Mouse (Mus musculus) hindbrain, embryonic 14.5 days (tissue): ENCODE results near the gene Olfr223. TPM values are rescaled to one million over a fixed set of nuclear protein-coding genes. Genes with fewer than 3 reads are reported as not detected.

Experiments
- ATAC-seq: fragments of 200-750 bp; cut with Nextera tagmentation; 2 replicates; pipeline ENCODE4 v1.8.0; 2017; ENCODE audit warnings: moderate number of reproducible peaks, mild to moderate bottlenecking, moderate TSS enrichment, moderate library complexity; ENCODE audit not compliant: low FRiP score
- DNase-seq: peaks from one replicate; pipeline ENCODE4 v3.0.0-alpha.2; 2015; ENCODE audit warnings: low spot score
- H3K27ac ChIP-seq: fragments of 300-500 bp; sonication (generic); 2 replicates; pipeline ENCODE4 v1.5.1; 2014; ENCODE audit warnings: mild to moderate bottlenecking, moderate library complexity
- H3K27me3 ChIP-seq: fragments of 300-500 bp; sonication (generic); 2 replicates; pipeline ENCODE4 v1.6.1; 2014; ENCODE audit warnings: mild to moderate bottlenecking, low read length, mixed read lengths; ENCODE audit not compliant: control insufficient read depth, insufficient read depth
- H3K36me3 ChIP-seq: fragments of 300-500 bp; sonication (generic); replicated peaks from 2 replicates; pipeline ENCODE4 v1.6.1; 2014; ENCODE audit not compliant: control insufficient read depth, insufficient read depth
- H3K4me1 ChIP-seq: fragments of 300-500 bp; sonication (generic); replicated peaks from 2 replicates; pipeline ENCODE4 v1.6.1; 2014; ENCODE audit warnings: antibody characterized with exemption, low read length, mixed read lengths; ENCODE audit not compliant: control insufficient read depth, insufficient read depth
- H3K4me2 ChIP-seq: fragments of 300-500 bp; sonication (generic); replicated peaks from 2 replicates; pipeline ENCODE4 v1.6.1; 2014; ENCODE audit warnings: mild to moderate bottlenecking, moderate library complexity
- H3K4me3 ChIP-seq: fragments of 300-500 bp; sonication (generic); replicated peaks from 2 replicates; pipeline ENCODE4 v1.5.1; 2014; ENCODE audit warnings: mild to moderate bottlenecking, low read length
- H3K9ac ChIP-seq: fragments of 300-500 bp; sonication (generic); 2 replicates; pipeline ENCODE4 v1.6.1; 2014
- H3K9me3 ChIP-seq: fragments of 300-500 bp; sonication (generic); 2 replicates; pipeline ENCODE4 v1.6.1; 2016; ENCODE audit warnings: low read length; ENCODE audit not compliant: control insufficient read depth
- WGBS: fragments of 180-500 bp; shearing (Covaris S2); extraction: QIAGEN DNeasy Blood & Tissue Kit; methylation state at CpG from one replicate; pipeline ENCODE4 v1.1.7; 2014; 5-methylcytosine and 5-hydroxymethylcytosine counted together
- polyA plus RNA-seq: library from polyadenylated mRNA; unstranded; fragments of >200 nt; fragmentation: Nextera tagmentation; extraction: Ambion mirVana; gene quantifications from 2 replicates; pipeline ENCODE4 v1.2.1, GENCODE M21; 2014

Gene Olfr223
- polyA plus RNA-seq, 1 experiment from 2014 or later: not detected

DNA sequence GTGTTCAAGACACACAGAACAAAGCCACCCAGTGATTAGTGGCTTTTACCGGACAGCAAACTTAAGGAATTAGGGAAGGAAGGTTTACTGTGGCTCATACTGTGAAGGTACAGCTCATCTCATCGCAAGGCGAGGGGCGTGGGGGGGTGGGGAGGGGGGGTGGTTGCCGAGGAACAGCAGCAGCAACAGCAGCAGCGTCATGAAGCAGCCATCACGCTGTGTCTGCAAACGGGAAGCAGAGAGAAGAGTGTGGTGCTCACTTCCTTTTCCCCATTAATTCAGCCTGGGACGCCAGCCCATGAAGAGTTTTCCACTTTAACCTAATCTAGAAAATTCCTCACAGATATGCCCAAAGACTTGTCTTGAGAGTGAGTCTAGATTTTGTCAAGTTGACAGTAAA, 30.3 kb downstream of the Olfr223 start:
- no peak overlapping the region for H3K27ac ChIP-seq
- H3K4me2 ChIP-seq: no peak overlapping the region
- no peaks in the 10 kb centered on the region for H3K27me3 ChIP-seq
- no peak overlapping the region for H3K4me3 ChIP-seq
- no peaks in the 10 kb centered on the region for H3K9me3 ChIP-seq
- 73% methylated on average over 9 of the region's 9 CpGs for WGBS
- no peak for ATAC-seq
- H3K36me3 ChIP-seq: no peaks in the 10 kb centered on the region
- no peak for DNase-seq
- H3K9ac ChIP-seq: no peak overlapping the region
- no peaks in the 10 kb centered on the region for H3K4me1 ChIP-seq

GRCm38 (mm10) chr11:59562336-59562735, 30.8 kb downstream of the Olfr223 start:
- WGBS: 96% methylated on average over 4 of the region's 4 CpGs
- H3K4me2 ChIP-seq: no peak overlapping the region
- no peaks in the 10 kb centered on the region for H3K4me1 ChIP-seq
- DNase-seq (no peak), ATAC-seq (no peak)
- no peak overlapping the region for H3K9ac ChIP-seq
- no peaks in the 10 kb centered on the region for H3K9me3 ChIP-seq
- H3K27ac ChIP-seq: no peak overlapping the region
- no peak overlapping the region for H3K4me3 ChIP-seq
- H3K27me3 ChIP-seq: no peaks in the 10 kb centered on the region
- no peaks in the 10 kb centered on the region for H3K36me3 ChIP-seq

DNA sequence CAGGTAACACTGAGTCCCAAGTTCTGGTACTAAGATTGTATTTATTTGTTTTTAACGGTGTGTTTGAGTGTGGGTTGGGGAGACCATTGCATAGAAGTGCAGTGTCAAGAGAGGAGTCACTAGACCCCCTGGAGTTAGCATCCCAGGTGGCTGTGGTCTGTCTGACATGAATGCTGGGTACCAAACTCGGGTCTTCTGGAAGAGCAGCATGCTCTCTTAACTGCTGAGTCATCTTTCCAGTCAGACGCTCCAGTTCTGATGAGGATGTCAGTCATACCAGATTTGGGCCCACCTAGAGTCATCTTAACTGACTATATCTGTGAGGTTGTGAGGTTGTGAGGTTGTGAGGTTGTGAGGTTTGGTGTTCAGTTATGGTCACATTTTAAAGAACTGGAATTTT, 32.2 kb downstream of the Olfr223 start:
- ATAC-seq (no peak), DNase-seq (no peak)
- no peak overlapping the region for H3K27ac ChIP-seq
- no peaks in the 10 kb centered on the region for H3K36me3 ChIP-seq
- H3K9ac ChIP-seq: no peak overlapping the region
- no peaks in the 10 kb centered on the region for H3K4me1 ChIP-seq
- H3K27me3 ChIP-seq: no peaks in the 10 kb centered on the region
- H3K9me3 ChIP-seq: no peaks in the 10 kb centered on the region
- no peak overlapping the region for H3K4me3 ChIP-seq
- 74% methylated on average over 3 of the region's 3 CpGs for WGBS
- no peak overlapping the region for H3K4me2 ChIP-seq

GRCm38 (mm10) chr11:59554535-59554934, 38.6 kb downstream of the Olfr223 start:
- Histone ChIP-seq H3K27me3 (no peaks in the 10 kb centered on the region), H3K27ac (no peak overlapping the region), H3K9me3 (no peaks in the 10 kb centered on the region), H3K4me3 (no peak overlapping the region), H3K9ac (no peak overlapping the region), H3K36me3 (no peaks in the 10 kb centered on the region), H3K4me1 (no peaks in the 10 kb centered on the region), H3K4me2 (no peak overlapping the region)
- DNase-seq (no peak), ATAC-seq (no peak)
- 85% methylated on average over 8 of the region's 8 CpGs for WGBS

- no peak overlapping the region for H3K27ac ChIP-seq
- H3K9ac ChIP-seq: no peak overlapping the region
- DNase-seq: no peak
- WGBS: 95% methylated on average over 11 of the region's 11 CpGs
- H3K36me3 ChIP-seq: no peaks in the 10 kb centered on the region
- no peak overlapping the region for H3K4me2 ChIP-seq
- H3K9me3 ChIP-seq: no peaks in the 10 kb centered on the region
- no peaks in the 10 kb centered on the region for H3K27me3 ChIP-seq
- H3K4me3 ChIP-seq: no peak overlapping the region
- H3K4me1 ChIP-seq: no peaks in the 10 kb centered on the region
- no peak for ATAC-seq
Measured at GRCm38 (mm10) chr11:59554127-59554526, 39.0 kb downstream of the Olfr223 start.

- WGBS: 93% methylated on average over 9 of the region's 9 CpGs
- H3K36me3 ChIP-seq: no peaks in the 10 kb centered on the region
- no peak overlapping the region for H3K4me2 ChIP-seq
- H3K27me3 ChIP-seq: no peaks in the 10 kb centered on the region
- H3K9ac ChIP-seq: no peak overlapping the region
- ATAC-seq (no peak), DNase-seq (no peak)
- no peak overlapping the region for H3K4me3 ChIP-seq
- H3K9me3 ChIP-seq: no peaks in the 10 kb centered on the region
- H3K4me1 ChIP-seq: no peaks in the 10 kb centered on the region
- no peak overlapping the region for H3K27ac ChIP-seq
Measured at GRCm38 (mm10) chr11:59544005-59544404, 49.1 kb downstream of the Olfr223 start.

- H3K36me3 ChIP-seq: no peaks in the 10 kb centered on the region
- no peak overlapping the region for H3K9ac ChIP-seq
- no peak overlapping the region for H3K27ac ChIP-seq
- H3K9me3 ChIP-seq: no peaks in the 10 kb centered on the region
- 85% methylated on average over 3 of the region's 3 CpGs for WGBS
- ATAC-seq (no peak), DNase-seq (no peak)
- H3K4me3 ChIP-seq: no peak overlapping the region
- H3K4me2 ChIP-seq: no peak overlapping the region
- H3K27me3 ChIP-seq: no peaks in the 10 kb centered on the region
- no peaks in the 10 kb centered on the region for H3K4me1 ChIP-seq
Measured at GRCm38 (mm10) chr11:59543376-59543775, 49.7 kb downstream of the Olfr223 start.

DNA sequence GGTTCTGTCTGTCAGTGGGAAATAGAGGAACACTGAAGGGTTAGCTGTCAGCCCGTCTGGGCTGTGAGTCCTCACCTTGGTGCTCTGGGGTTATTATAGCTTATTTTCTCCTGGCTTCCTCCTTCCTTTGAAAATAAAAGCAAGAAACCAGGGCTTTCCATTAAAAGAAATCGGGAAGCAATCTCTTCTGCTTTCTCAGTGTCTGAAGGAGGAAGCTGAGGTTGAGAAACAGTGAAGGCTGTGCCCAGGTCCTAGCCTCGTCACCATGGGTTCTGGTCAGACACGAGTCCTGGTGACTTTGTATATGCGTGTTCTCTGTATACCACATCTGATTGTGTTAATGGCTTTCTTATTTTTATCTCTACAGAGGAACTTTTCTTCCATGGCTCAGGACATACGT, 50.6 kb downstream of the Olfr223 start:
- no peaks in the 10 kb centered on the region for H3K27me3 ChIP-seq
- no peak overlapping the region for H3K4me2 ChIP-seq
- 80% methylated on average over 6 of the region's 6 CpGs for WGBS
- DNase-seq: no peak
- H3K9ac ChIP-seq: no peak overlapping the region
- no peaks in the 10 kb centered on the region for H3K4me1 ChIP-seq
- H3K4me3 ChIP-seq: no peak overlapping the region
- no peaks in the 10 kb centered on the region for H3K36me3 ChIP-seq
- no peaks in the 10 kb centered on the region for H3K9me3 ChIP-seq
- ATAC-seq: no peak
- no peak overlapping the region for H3K27ac ChIP-seq

DNA sequence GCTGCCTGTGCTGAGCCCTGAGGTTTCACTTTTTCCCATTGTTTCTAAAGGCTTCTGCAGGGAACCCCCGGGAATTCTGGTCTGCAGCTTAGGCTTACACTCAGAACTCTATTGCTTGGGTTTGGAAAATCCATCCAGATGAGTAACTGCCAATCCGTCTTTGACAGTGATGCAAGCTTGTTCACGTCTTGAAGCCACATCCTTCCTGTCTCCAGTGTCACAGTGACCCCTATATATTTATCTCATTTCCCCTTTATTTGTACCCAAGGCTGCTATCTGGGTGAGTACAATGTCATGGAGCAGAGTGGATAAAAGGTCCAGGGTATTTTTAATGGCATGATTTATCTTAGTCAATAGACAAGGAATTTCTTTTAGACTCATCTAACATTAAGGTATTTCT, 51.8 kb downstream of the Olfr223 start, which contains the start of gene Nlrp3:
Gene Nlrp3, plus strand, starts transcription at position 245 of the 400 bp plus-strand sequence.
- Histone ChIP-seq H3K9ac (no peak within 1 kb of the TSS), H3K27me3 (no peaks in the 10 kb centered on the region), H3K27ac (no peak within 1 kb of the TSS), H3K36me3 (no peaks in the 10 kb centered on the region), H3K4me1 (no peaks in the 10 kb centered on the region), H3K4me3 (no peak within 1 kb of the TSS), H3K9me3 (no peaks in the 10 kb centered on the region), H3K4me2 (no peak within 1 kb of the TSS)
- DNase-seq (no peak), ATAC-seq (no peak)
- 62% methylated on average over 3 of the region's 3 CpGs for WGBS

DNA sequence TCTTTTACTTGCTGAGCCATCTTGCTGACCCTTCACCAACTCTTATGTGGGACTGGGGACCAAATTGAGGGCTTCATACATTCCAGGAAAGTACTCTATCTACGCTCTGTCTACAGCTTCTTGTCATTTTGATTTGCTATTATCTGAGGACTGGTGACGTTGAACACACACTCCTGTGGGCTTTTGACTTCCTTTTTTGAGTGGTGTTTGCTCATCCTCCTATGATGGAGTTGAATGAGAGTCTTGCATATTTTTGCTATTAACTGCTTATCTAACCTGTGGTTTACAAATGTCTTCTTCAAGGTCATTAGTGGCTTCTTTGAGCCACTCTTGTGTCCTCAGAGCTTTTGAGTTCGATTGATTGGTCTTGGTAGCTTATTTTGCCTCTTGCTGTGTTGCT, 53.0 kb downstream of the Olfr223 start:
- Histone ChIP-seq H3K4me1 (no peaks in the 10 kb centered on the region), H3K9me3 (no peaks in the 10 kb centered on the region), H3K9ac (no peak overlapping the region), H3K4me3 (no peak overlapping the region), H3K36me3 (no peaks in the 10 kb centered on the region), H3K27ac (no peak overlapping the region), H3K27me3 (no peaks in the 10 kb centered on the region), H3K4me2 (no peak overlapping the region)
- no peak for ATAC-seq
- DNase-seq: no peak
- WGBS: 87% methylated on average over 3 of the region's 3 CpGs
